Mouse (Mus musculus) intestine, embryonic 14.5 days (tissue): ENCODE measurements around the gene Sirt4. TPM values are rescaled to one million over a fixed set of nuclear protein-coding genes. Genes with fewer than 3 reads are reported as not detected.
"Not testable (repeated sequence)": the region's sequence is repeated elsewhere in the genome, so short reads cannot be mapped to it uniquely, and the experiment has no call there.

Experiments used
- ATAC-seq: fragments of 200-750 bp; cut with Nextera tagmentation; replicated peaks from 2 replicates; pipeline ENCODE4 v1.8.0; 2017; ENCODE audit warnings: low read depth, moderate number of reproducible peaks, moderate TSS enrichment, moderate library complexity; ENCODE audit not compliant: low FRiP score, low TSS enrichment
- DNase-seq: peaks from one replicate; pipeline ENCODE4 v3.0.0-alpha.2; 2018; ENCODE audit warnings: low spot score
- H3K27ac ChIP-seq: fragments of 300-500 bp; sonication (generic); 2 replicates; pipeline ENCODE4 v1.5.1; 2014; ENCODE audit warnings: low read depth, mild to moderate bottlenecking, control low read depth
- H3K27me3 ChIP-seq: fragments of 300-500 bp; sonication (generic); replicated peaks from 2 replicates; pipeline ENCODE4 v1.6.1; 2014; ENCODE audit warnings: low read length, control low read depth; ENCODE audit not compliant: control insufficient read depth, insufficient read depth
- H3K36me3 ChIP-seq: fragments of 300-500 bp; sonication (generic); 2 replicates; pipeline ENCODE4 v1.6.1; 2014; ENCODE audit warnings: low read length, control low read depth; ENCODE audit not compliant: control insufficient read depth, insufficient read depth
- H3K4me1 ChIP-seq: fragments of 300-500 bp; sonication (generic); replicated peaks from 2 replicates; pipeline ENCODE4 v1.6.1; 2014; ENCODE audit warnings: low read length, control low read depth, mixed read lengths; ENCODE audit not compliant: control insufficient read depth, insufficient read depth
- H3K4me2 ChIP-seq: fragments of 300-500 bp; sonication (generic); 2 replicates; pipeline ENCODE4 v1.6.1; 2014; ENCODE audit warnings: low read length
- H3K4me3 ChIP-seq: fragments of 300-500 bp; sonication (generic); 2 replicates; pipeline ENCODE4 v1.5.1; 2014; ENCODE audit warnings: low read depth, low read length, control low read depth, mixed read lengths
- H3K9ac ChIP-seq: fragments of 300-500 bp; sonication (generic); 2 replicates; pipeline ENCODE4 v1.6.1; 2014; ENCODE audit warnings: mild to moderate bottlenecking, low read length
- H3K9me3 ChIP-seq: fragments of 300-500 bp; sonication (generic); 2 replicates; pipeline ENCODE4 v1.6.1; 2016; ENCODE audit warnings: low read length, control low read depth; ENCODE audit not compliant: control insufficient read depth
- WGBS: fragments of 180-500 bp; shearing (Covaris S2); extraction: QIAGEN DNeasy Blood & Tissue Kit; methylation state at CpG from one replicate; pipeline ENCODE4 v1.1.7; 2014; 5-methylcytosine and 5-hydroxymethylcytosine counted together
- polyA plus RNA-seq: library from polyadenylated mRNA; unstranded; fragments of >200 nt; fragmentation: Nextera tagmentation; extraction: Ambion mirVana; gene quantifications from 2 replicates; pipeline ENCODE4 v1.2.1, GENCODE M21; 2014

Sirt4 gene
- polyA plus RNA-seq, 1 experiment from 2014 or later = 15.2 TPM

DNA sequence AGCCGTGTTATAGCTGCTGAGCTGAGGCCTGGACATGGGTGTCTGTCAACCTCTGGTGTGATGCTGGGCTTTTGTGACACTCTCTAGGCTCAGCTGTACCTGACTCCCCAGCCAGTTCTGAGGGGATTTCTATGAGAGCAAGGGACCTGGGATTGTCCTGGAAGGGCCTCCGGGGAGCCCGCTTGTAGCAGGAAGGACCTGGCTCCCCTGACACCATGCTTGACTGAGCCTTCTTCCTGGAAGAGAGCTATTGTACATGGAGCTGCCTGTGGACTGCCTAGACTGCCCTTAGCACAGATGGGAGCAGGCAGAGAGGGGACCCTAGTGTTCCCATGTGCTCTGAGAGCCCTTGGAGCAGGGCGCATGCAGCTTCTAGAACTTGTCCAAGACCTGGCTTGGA, 40.9 kb upstream of the Sirt4 start:
- no peaks in the 10 kb centered on the region for H3K27me3 ChIP-seq
- no peak overlapping the region for H3K4me3 ChIP-seq
- ATAC-seq = no peak
- no peak for DNase-seq
- peaks cover 53% of the 10 kb centered on the region for H3K4me1 ChIP-seq
- no peaks in the 10 kb centered on the region for H3K36me3 ChIP-seq
- H3K27ac ChIP-seq = no peak overlapping the region
- no peak overlapping the region for H3K9ac ChIP-seq
- 94% methylated on average over 4 of the region's 4 CpGs for WGBS
- H3K9me3 ChIP-seq = no peaks in the 10 kb centered on the region
- H3K4me2 ChIP-seq = no peak overlapping the region

- no peak for DNase-seq
- no peaks in the 10 kb centered on the region for H3K27me3 ChIP-seq
- H3K9me3 ChIP-seq = no peaks in the 10 kb centered on the region
- 0 out of 2 replicates have a peak overlapping the region, but pooled peaks have one; percentile 29 for H3K4me2 ChIP-seq
- peaks cover 46% of the 10 kb centered on the region for H3K4me1 ChIP-seq
- ATAC-seq = no peak
- 0 out of 2 replicates have a peak overlapping the region, but pooled peaks have one; percentile 25 for H3K9ac ChIP-seq
- 36% methylated on average over 12 of the region's 12 CpGs for WGBS
- H3K36me3 ChIP-seq = no peaks in the 10 kb centered on the region
- no peak overlapping the region for H3K4me3 ChIP-seq
- H3K27ac ChIP-seq = peak overlapping the region; percentile 57
These were observed 39.9 kb upstream of the Sirt4 start for GRCm38 (mm10) chr5:115524471-115524870.

DNA sequence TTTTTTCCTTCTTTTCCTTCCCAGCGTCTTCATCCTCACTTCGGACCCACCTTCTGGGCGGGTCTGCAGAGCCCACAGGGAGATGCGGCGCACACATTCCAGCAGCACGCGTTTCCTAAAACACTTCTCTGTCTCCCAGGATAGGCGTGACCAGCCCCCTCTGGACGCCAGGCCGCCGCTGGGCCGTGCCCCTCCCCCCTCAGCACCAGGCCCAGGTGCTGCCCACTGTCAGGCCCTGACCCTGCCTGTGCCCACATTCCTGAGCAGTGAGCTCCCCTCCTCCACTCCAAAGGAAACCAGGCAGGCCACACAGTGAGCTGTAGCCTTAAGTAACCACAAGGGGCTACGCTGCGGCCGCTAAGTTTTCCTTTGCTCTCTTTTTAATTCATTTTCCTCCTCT, 39.4 kb upstream of the Sirt4 start:
- peak overlapping the region; percentile 29; the same call in 1 of the 2 replicates for H3K4me2 ChIP-seq
- WGBS = 9% methylated on average over 15 of the region's 15 CpGs
- H3K9me3 ChIP-seq = no peaks in the 10 kb centered on the region
- no peak overlapping the region for H3K4me3 ChIP-seq
- DNase-seq (no peak), ATAC-seq (peak; percentile 52)
- no peaks in the 10 kb centered on the region for H3K36me3 ChIP-seq
- H3K27me3 ChIP-seq = no peaks in the 10 kb centered on the region
- H3K9ac ChIP-seq = 0 out of 2 replicates have a peak overlapping the region, but pooled peaks have one; percentile 25
- H3K4me1 ChIP-seq = peaks cover 41% of the 10 kb centered on the region
- peak overlapping the region; percentile 57 for H3K27ac ChIP-seq

- WGBS = 67% methylated on average over 15 of the region's 15 CpGs
- Histone ChIP-seq H3K27ac (peak overlapping the region; percentile 29; the same call in 1 of the 2 replicates), H3K4me2 (no peak overlapping the region), H3K27me3 (no peaks in the 10 kb centered on the region), H3K9me3 (no peaks in the 10 kb centered on the region), H3K9ac (no peak overlapping the region), H3K4me1 (peaks cover 38% of the 10 kb centered on the region), H3K36me3 (no peaks in the 10 kb centered on the region), H3K4me3 (no peak overlapping the region)
- DNase-seq = no peak
- ATAC-seq = no peak
These were observed 38.5 kb upstream of the Sirt4 start for GRCm38 (mm10) chr5:115522981-115523499.

- H3K4me1 ChIP-seq = peaks cover 38% of the 10 kb centered on the region
- H3K4me2 ChIP-seq = no peak overlapping the region
- no peaks in the 10 kb centered on the region for H3K36me3 ChIP-seq
- ATAC-seq (no peak), DNase-seq (no peak)
- H3K9me3 ChIP-seq = no peaks in the 10 kb centered on the region
- H3K9ac ChIP-seq = no peak overlapping the region
- WGBS = 81% methylated on average over 4 of the region's 4 CpGs
- H3K27ac ChIP-seq = peak overlapping the region; percentile 29
- H3K27me3 ChIP-seq = no peaks in the 10 kb centered on the region
- H3K4me3 ChIP-seq = no peak overlapping the region
These were observed 38.0 kb upstream of the Sirt4 start for GRCm38 (mm10) chr5:115522531-115522930.

GRCm38 (mm10) chr5:115521553-115522461, 37.3 kb upstream of the Sirt4 start:
- Histone ChIP-seq H3K27ac (peak overlapping the region; percentile 57), H3K36me3 (no peaks in the 10 kb centered on the region), H3K4me3 (no peak overlapping the region), H3K27me3 (no peaks in the 10 kb centered on the region), H3K4me1 (peaks cover 38% of the 10 kb centered on the region), H3K4me2 (no peak overlapping the region), H3K9me3 (no peaks in the 10 kb centered on the region), H3K9ac (no peak overlapping the region)
- WGBS = 50% methylated on average over 20 of the region's 21 CpGs
- DNase-seq = peak; percentile 59
- 0 out of 2 replicates have a peak, but pooled peaks have one; percentile 14 for ATAC-seq

- Histone ChIP-seq H3K9me3 (no peaks in the 10 kb centered on the region), H3K4me2 (no peak overlapping the region), H3K9ac (no peak overlapping the region), H3K36me3 (no peaks in the 10 kb centered on the region), H3K27ac (peak overlapping the region; percentile 47; the same call in 1 of the 2 replicates), H3K27me3 (no peaks in the 10 kb centered on the region), H3K4me3 (no peak overlapping the region), H3K4me1 (peaks cover 45% of the 10 kb centered on the region)
- ATAC-seq (no peak), DNase-seq (no peak)
- 64% methylated on average over 21 of the region's 21 CpGs for WGBS
These were observed 35.9 kb upstream of the Sirt4 start for GRCm38 (mm10) chr5:115520325-115520869.

DNA sequence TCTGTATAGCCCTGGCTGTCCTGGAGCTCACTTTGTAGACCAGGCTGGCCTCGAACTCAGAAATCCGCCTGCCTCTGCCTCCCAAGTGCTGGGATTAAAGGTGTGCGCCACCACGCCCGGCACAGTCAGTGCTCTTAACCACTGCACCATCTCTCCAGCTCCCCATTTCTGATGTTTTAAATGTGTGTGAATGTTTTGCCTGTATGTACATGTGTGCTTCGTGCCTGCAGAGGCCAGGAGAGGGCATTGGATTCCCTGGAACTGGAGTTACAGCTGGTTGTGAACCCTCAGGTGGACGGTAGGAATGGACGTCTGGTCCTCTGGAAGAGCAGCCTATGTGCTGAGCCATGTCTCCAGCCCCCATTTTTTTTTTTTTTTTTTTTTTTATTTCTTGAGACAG, 33.7 kb upstream of the Sirt4 start:
- ATAC-seq, H3K27ac ChIP-seq, H3K9ac ChIP-seq, H3K4me3 ChIP-seq, DNase-seq, H3K9me3 ChIP-seq, H3K27me3 ChIP-seq, H3K36me3 ChIP-seq, H3K4me2 ChIP-seq: not testable (repeated sequence)
- 95% methylated on average over 6 of the region's 8 CpGs for WGBS
- peaks cover 44% of the 10 kb centered on the region for H3K4me1 ChIP-seq
